Mouse (Mus musculus): ENCODE results near the gene Fam126b. TPM values are rescaled to one million over a fixed set of nuclear protein-coding genes. Genes with fewer than 3 reads are reported as not detected.
A peak's percentile ranks its signal among the peaks of the same experiment; 100 is the strongest.
"Not testable (repeated sequence)": the region's sequence is repeated elsewhere in the genome, so short reads cannot be mapped to it uniquely, and the experiment has no call there.

Fam126b gene
- 8.0 and 8.5 TPM in 2 replicates for polyA plus RNA-seq (2014; fragmentation: Nextera tagmentation; extraction: Ambion mirVana)

- under 1% methylated on average over 40 of the region's 41 CpGs for WGBS
- DNase-seq (ENCODE audit: low spot score) = peak; percentile 90
- peak within 1 kb of the TSS; percentile 70 for H3K9ac ChIP-seq (ENCODE audit: low read length)
- no peaks in the 10 kb centered on the region for H3K27me3 ChIP-seq (ENCODE audit: control insufficient read depth, insufficient read depth, low read length)
- peaks cover 4% of the 10 kb centered on the region; the same call in 1 of the 2 replicates for H3K4me1 ChIP-seq (replicated peaks; ENCODE audit: control insufficient read depth, insufficient read depth, low read length)
- H3K4me2 ChIP-seq (ENCODE audit: low read depth, low read length, severe bottlenecking) = peak within 1 kb of the TSS; percentile 83
- peak within 1 kb of the TSS; percentile 78 for H3K4me3 ChIP-seq (ENCODE audit: low read depth, low read length)
- peak; percentile 98 for ATAC-seq (replicated peaks; ENCODE audit: low FRiP score)
- H3K27ac ChIP-seq (ENCODE audit: low read depth, low read length) = no peak within 1 kb of the TSS
- no peaks in the 10 kb centered on the region for H3K36me3 ChIP-seq (ENCODE audit: control insufficient read depth, insufficient read depth, low read length)
- no peaks in the 10 kb centered on the region for H3K9me3 ChIP-seq (ENCODE audit: control insufficient read depth, low read length)
Measured at GRCm38 (mm10) chr1:58586171-58586997, at the start of gene Fam126b, which contains the start of gene Ndufb3. Gene Fam126b (minus strand): TSS chr1:58586323. Gene Ndufb3 (plus strand): TSS chr1:58586384.

GRCm38 (mm10) chr1:58628847-58629246, 42.7 kb upstream of the Fam126b start:
- 88% methylated on average over 1 of the region's 2 CpGs for WGBS
- not testable (repeated sequence) for H3K9ac ChIP-seq (ENCODE audit: low read length); H3K4me2 ChIP-seq (ENCODE audit: low read depth, low read length, severe bottlenecking); DNase-seq (ENCODE audit: low spot score); H3K4me1 ChIP-seq (replicated peaks; ENCODE audit: control insufficient read depth, insufficient read depth, low read length); H3K4me3 ChIP-seq (ENCODE audit: low read depth, low read length); H3K9me3 ChIP-seq (ENCODE audit: control insufficient read depth, low read length); H3K27me3 ChIP-seq (ENCODE audit: control insufficient read depth, insufficient read depth, low read length); H3K36me3 ChIP-seq (ENCODE audit: control insufficient read depth, insufficient read depth, low read length); ATAC-seq (replicated peaks; ENCODE audit: low FRiP score); H3K27ac ChIP-seq (ENCODE audit: low read depth, low read length)

- no peaks in the 10 kb centered on the region for H3K27me3 ChIP-seq (ENCODE audit: control insufficient read depth, insufficient read depth, low read length)
- ATAC-seq (replicated peaks; ENCODE audit: low FRiP score) (no peak), DNase-seq (ENCODE audit: low spot score) (no peak)
- H3K9me3 ChIP-seq (ENCODE audit: control insufficient read depth, low read length) = no peaks in the 10 kb centered on the region
- no peaks in the 10 kb centered on the region for H3K4me1 ChIP-seq (replicated peaks; ENCODE audit: control insufficient read depth, insufficient read depth, low read length)
- no peaks in the 10 kb centered on the region for H3K36me3 ChIP-seq (ENCODE audit: control insufficient read depth, insufficient read depth, low read length)
- no peak overlapping the region for H3K4me2 ChIP-seq (ENCODE audit: low read depth, low read length, severe bottlenecking)
- H3K27ac ChIP-seq (ENCODE audit: low read depth, low read length) = no peak overlapping the region
- WGBS = 80% methylated on average over 7 of the region's 7 CpGs
- no peak overlapping the region for H3K4me3 ChIP-seq (ENCODE audit: low read depth, low read length)
- no peak overlapping the region for H3K9ac ChIP-seq (ENCODE audit: low read length)
Measured at GRCm38 (mm10) chr1:58621996-58622748, 36.0 kb upstream of the Fam126b start.

GRCm38 (mm10) chr1:58621251-58621650, 35.1 kb upstream of the Fam126b start:
- ATAC-seq (replicated peaks; ENCODE audit: low FRiP score) = no peak
- Histone ChIP-seq H3K4me2 (ENCODE audit: low read depth, low read length, severe bottlenecking) (no peak overlapping the region), H3K4me1 (replicated peaks; ENCODE audit: control insufficient read depth, insufficient read depth, low read length) (no peaks in the 10 kb centered on the region), H3K27ac (ENCODE audit: low read depth, low read length) (no peak overlapping the region), H3K9ac (ENCODE audit: low read length) (no peak overlapping the region), H3K27me3 (ENCODE audit: control insufficient read depth, insufficient read depth, low read length) (no peaks in the 10 kb centered on the region), H3K9me3 (ENCODE audit: control insufficient read depth, low read length) (no peaks in the 10 kb centered on the region), H3K36me3 (ENCODE audit: control insufficient read depth, insufficient read depth, low read length) (no peaks in the 10 kb centered on the region), H3K4me3 (ENCODE audit: low read depth, low read length) (no peak overlapping the region)
- 88% methylated on average over 3 of the region's 3 CpGs for WGBS
- no peak for DNase-seq (ENCODE audit: low spot score)

DNA sequence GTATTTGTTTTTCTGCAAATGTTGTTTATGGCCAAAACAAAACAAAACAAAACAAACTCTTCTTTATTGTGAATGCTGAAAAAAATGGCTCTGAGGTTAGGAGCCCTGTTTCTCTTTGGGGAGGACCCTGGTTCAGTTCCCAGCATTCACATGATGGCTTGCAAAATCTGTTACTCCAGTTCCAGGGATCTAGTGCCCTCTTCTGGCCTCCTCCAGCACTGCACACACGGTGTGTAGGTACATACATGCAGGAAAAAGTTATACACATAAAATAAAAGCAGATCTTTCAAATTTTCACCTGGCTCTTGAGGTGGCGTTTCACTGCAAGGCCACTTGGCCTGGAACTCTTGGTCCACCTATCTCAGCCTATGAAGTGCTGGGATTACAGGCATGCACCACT, 32.6 kb upstream of the Fam126b start:
- Histone ChIP-seq H3K27me3 (ENCODE audit: control insufficient read depth, insufficient read depth, low read length) (no peaks in the 10 kb centered on the region), H3K4me3 (ENCODE audit: low read depth, low read length) (no peak overlapping the region), H3K27ac (ENCODE audit: low read depth, low read length) (no peak overlapping the region), H3K36me3 (ENCODE audit: control insufficient read depth, insufficient read depth, low read length) (no peaks in the 10 kb centered on the region), H3K9me3 (ENCODE audit: control insufficient read depth, low read length) (no peaks in the 10 kb centered on the region), H3K9ac (ENCODE audit: low read length) (no peak overlapping the region), H3K4me2 (ENCODE audit: low read depth, low read length, severe bottlenecking) (no peak overlapping the region), H3K4me1 (replicated peaks; ENCODE audit: control insufficient read depth, insufficient read depth, low read length) (no peaks in the 10 kb centered on the region)
- ATAC-seq (replicated peaks; ENCODE audit: low FRiP score) (no peak), DNase-seq (ENCODE audit: low spot score) (no peak)
- WGBS = 85% methylated on average over 2 of the region's 2 CpGs

GRCm38 (mm10) chr1:58617978-58618668, 32.0 kb upstream of the Fam126b start:
- H3K9me3 ChIP-seq (ENCODE audit: control insufficient read depth, low read length) = no peaks in the 10 kb centered on the region
- no peak for ATAC-seq (replicated peaks; ENCODE audit: low FRiP score)

GRCm38 (mm10) chr1:58617076-58617475, 31.0 kb upstream of the Fam126b start:
- H3K4me3 ChIP-seq (ENCODE audit: low read depth, low read length) = no peak overlapping the region
- no peaks in the 10 kb centered on the region for H3K27me3 ChIP-seq (ENCODE audit: control insufficient read depth, insufficient read depth, low read length)
- WGBS = 71% methylated on average over 5 of the region's 5 CpGs
- no peaks in the 10 kb centered on the region for H3K9me3 ChIP-seq (ENCODE audit: control insufficient read depth, low read length)
- H3K4me1 ChIP-seq (replicated peaks; ENCODE audit: control insufficient read depth, insufficient read depth, low read length) = no peaks in the 10 kb centered on the region
- H3K36me3 ChIP-seq (ENCODE audit: control insufficient read depth, insufficient read depth, low read length) = no peaks in the 10 kb centered on the region
- H3K27ac ChIP-seq (ENCODE audit: low read depth, low read length) = no peak overlapping the region
- no peak overlapping the region for H3K9ac ChIP-seq (ENCODE audit: low read length)
- no peak for DNase-seq (ENCODE audit: low spot score)
- no peak for ATAC-seq (replicated peaks; ENCODE audit: low FRiP score)
- no peak overlapping the region for H3K4me2 ChIP-seq (ENCODE audit: low read depth, low read length, severe bottlenecking)

More at GRCm38 (mm10) chr1:58617978-58618668, 32.0 kb upstream of the Fam126b start:
- H3K27me3 ChIP-seq (ENCODE audit: control insufficient read depth, insufficient read depth, low read length) = no peaks in the 10 kb centered on the region
- H3K4me3 ChIP-seq (ENCODE audit: low read depth, low read length) = no peak overlapping the region
- DNase-seq (ENCODE audit: low spot score) = no peak
- H3K27ac ChIP-seq (ENCODE audit: low read depth, low read length) = no peak overlapping the region
- no peak overlapping the region for H3K9ac ChIP-seq (ENCODE audit: low read length)
- no peaks in the 10 kb centered on the region for H3K36me3 ChIP-seq (ENCODE audit: control insufficient read depth, insufficient read depth, low read length)
- no peak overlapping the region for H3K4me2 ChIP-seq (ENCODE audit: low read depth, low read length, severe bottlenecking)
- H3K4me1 ChIP-seq (replicated peaks; ENCODE audit: control insufficient read depth, insufficient read depth, low read length) = no peaks in the 10 kb centered on the region
- 83% methylated on average over 6 of the region's 6 CpGs for WGBS

- H3K4me3 ChIP-seq (ENCODE audit: low read depth, low read length) = no peak overlapping the region
- H3K9ac ChIP-seq (ENCODE audit: low read length) = no peak overlapping the region
- DNase-seq (ENCODE audit: low spot score) (no peak), ATAC-seq (replicated peaks; ENCODE audit: low FRiP score) (no peak)
- H3K27me3 ChIP-seq (ENCODE audit: control insufficient read depth, insufficient read depth, low read length) = no peaks in the 10 kb centered on the region
- H3K27ac ChIP-seq (ENCODE audit: low read depth, low read length) = no peak overlapping the region
- no peaks in the 10 kb centered on the region for H3K4me1 ChIP-seq (replicated peaks; ENCODE audit: control insufficient read depth, insufficient read depth, low read length)
- H3K4me2 ChIP-seq (ENCODE audit: low read depth, low read length, severe bottlenecking) = no peak overlapping the region
- WGBS = 65% methylated on average over 3 of the region's 3 CpGs
- H3K9me3 ChIP-seq (ENCODE audit: control insufficient read depth, low read length) = no peaks in the 10 kb centered on the region
- no peaks in the 10 kb centered on the region for H3K36me3 ChIP-seq (ENCODE audit: control insufficient read depth, insufficient read depth, low read length)
Measured at GRCm38 (mm10) chr1:58616176-58616575, 30.1 kb upstream of the Fam126b start.
